Mouse (Mus musculus) urinary bladder, postnatal 36 days (tissue): ENCODE results near the gene Tuba1a.

Experiments used
- DNase-seq, 2 experiments: peaks; one replicate each; pipeline ENCODE4 v3.0.0; 2022; ENCODE audit warnings: low spot score in 2 of 2, mixed read lengths in 1 of 2

Tuba1a gene

GRCm38 (mm10) chr15:98953401-98954356 is at the start of gene Tuba1a, which contains the start of gene Gm49450:
Gene Tuba1a (minus strand): TSS chr15:98953703.
Gene Gm49450 (minus strand): TSS chr15:98953551.
- DNase-seq = peak; percentile 72 to 88

DNA sequence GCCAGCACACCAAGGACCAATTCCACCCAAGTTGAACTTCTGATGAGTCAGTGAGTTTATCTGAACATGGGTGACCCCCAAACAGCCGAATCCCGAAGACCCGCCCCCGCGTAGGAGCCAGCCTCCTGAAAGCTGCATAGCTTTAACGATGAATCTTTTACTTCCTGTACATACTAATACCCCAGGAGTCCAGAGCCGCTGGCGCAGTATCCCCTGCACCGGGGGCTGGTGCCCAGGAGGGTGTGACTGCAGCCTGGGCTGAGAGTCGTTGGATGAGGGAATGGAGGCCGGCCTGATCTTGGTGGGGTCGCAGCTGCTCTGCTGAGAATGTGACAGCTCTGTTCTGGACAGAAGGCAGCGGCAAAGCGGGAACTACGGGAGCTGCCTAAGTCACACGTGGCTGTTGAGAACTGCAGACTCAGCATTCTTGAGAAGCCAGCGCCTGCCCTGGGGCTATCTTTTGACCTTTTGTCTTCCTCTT is 48.0 kb upstream of the Tuba1a start:
- peak in 1 of 2 experiments; percentile 33 for DNase-seq

DNA sequence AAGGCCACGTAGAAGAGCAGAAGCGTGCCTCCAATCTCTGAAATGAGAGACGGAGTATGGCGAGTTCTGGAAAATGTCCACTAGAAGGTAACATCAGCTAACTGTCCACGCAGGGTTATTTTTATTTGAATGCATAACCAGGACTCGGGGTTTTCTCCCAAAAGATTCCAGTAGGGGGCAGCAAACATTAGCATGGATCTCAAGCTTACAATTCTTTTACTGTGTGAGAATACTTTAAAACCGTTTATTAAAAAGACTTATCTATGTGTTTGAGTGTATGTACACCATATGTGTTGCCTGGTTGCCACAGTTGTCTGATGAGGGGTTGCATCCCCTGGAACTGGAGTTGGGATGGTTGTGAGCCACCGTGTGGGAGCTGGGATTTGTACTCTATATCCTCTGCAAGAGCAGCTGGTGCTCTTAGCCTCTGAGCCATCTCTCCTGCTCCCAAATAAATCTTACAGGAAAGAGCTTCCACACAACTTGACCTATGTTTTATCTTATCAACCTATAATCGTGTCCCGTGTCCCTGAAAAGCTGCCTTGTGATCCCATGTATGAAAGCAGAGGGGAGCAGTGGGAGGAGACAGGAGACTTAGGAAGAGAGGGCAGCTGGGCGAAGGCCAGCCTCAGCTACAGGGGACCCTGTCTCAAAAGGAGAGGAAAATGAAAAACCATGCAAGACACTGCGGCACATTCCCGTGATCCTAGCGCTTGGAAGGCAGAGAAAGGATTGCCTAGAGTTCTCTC is 47.2 kb upstream of the Tuba1a start:
- no peak for DNase-seq

GRCm38 (mm10) chr15:98998775-98999157 is 45.3 kb upstream of the Tuba1a start:
- DNase-seq = no peak

DNA sequence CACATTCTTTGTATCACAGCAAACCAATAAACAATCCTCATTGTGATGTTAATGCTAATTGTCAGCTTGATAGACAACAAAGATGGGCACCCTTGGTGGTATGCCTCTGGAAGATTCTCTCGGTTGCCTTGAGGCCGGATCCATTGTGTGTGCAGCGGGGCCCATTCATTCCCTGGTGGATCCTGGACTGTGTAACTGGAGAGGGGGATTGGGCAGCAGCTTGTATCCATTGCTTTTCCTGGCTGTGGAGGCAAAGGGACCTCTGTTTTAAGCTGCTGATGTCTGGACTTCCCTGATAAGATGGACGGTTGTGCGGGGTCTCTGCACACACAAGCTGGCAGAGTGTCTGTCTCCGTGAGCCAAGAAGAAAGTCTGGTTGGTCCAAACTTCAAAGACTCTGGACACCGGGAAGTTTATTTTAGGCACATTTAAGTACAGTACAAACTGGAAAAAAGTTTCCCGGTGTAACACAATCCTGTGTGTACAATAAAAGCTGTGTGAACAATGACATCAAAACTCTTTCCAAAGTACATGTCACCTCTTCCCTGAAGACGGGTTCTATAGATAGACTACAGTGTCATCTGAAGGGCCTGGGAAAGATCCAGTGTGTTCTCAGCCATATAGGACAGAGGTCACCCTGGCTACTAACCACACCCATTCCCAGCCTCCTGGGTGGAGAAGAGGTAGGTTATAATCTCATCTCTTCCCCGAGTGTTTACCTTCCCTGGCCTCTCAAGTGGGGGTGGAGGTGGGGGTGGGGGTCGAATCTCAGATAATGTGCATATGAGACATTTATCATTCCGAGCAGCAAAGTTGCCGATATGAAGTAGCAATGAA is 44.7 kb upstream of the Tuba1a start:
- DNase-seq = no peak

DNA sequence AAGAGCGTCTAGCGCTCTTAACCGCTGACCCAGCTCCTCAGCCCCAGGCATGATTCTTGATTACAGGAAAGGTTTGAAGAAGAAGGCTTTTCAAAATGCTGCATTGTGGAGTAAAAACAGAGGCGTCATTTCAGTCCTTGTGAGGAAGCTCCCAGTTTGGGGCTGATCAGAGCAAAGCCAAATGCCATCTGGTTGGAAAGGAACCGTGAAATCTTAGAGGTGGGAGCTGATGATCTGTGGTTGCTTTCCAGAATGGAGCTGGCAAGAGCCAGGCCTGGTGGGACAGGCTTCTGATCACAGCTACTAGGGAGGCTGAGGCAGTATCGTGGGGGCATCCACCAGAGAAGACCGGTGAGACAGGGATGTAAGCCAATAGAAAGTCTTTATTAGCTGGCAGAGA is 43.3 kb upstream of the Tuba1a start:
- no peak for DNase-seq

- DNase-seq = no peak
Measured at GRCm38 (mm10) chr15:98994957-98995520, 41.5 kb upstream of the Tuba1a start.

DNA sequence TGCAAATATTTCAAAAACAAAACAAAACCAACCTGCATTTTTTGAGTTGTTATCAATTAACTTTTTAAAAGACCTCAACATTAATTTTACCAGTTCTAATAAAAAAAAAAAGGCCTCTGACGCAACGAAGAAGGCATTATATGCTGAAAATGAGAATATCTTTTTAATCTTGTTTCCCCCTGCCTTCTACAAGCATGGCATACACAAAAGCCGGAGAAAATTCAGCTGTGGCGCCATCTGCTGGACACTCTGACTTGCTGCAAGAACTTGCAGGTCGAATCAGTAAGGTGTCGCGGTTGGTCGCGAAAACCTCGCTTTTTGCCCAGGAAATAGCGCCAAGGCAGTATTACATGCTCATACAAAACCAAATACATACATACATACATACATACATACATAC is 40.4 kb upstream of the Tuba1a start:
- DNase-seq = peak; percentile 75 to 89

- DNase-seq = peak; percentile 92 to 96
Measured at GRCm38 (mm10) chr15:98993093-98993793, 39.7 kb upstream of the Tuba1a start.

- peak in 1 of 2 experiments; percentile 44 for DNase-seq
Measured at GRCm38 (mm10) chr15:98992086-98992912, 38.8 kb upstream of the Tuba1a start.

- no peak for DNase-seq
Measured at GRCm38 (mm10) chr15:98991540-98992050, 38.1 kb upstream of the Tuba1a start.

- DNase-seq = no peak
Measured at GRCm38 (mm10) chr15:98990669-98991539, 37.4 kb upstream of the Tuba1a start.

GRCm38 (mm10) chr15:98989701-98990430 is 36.4 kb upstream of the Tuba1a start:
- no peak for DNase-seq

DNA sequence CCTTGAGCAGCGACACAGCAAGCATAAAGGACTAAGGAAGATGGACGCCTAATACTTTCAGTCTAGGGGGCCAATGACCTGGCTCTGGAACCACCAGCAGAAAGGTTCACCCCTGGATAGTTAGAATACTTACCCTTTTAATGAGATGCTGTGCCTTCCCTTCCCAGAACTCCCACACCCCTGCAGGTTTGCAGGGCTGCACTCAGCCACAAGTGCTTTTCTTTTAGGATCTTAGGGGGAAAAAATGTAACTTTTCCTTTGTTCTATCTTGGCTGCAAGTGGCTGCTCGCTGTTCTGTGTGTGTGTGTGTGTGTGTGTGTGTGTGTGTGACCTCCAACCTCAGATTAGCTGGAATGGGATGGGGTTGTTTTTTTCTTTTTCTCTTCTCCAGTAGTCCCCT is 35.3 kb upstream of the Tuba1a start:
- no peak for DNase-seq

- no peak for DNase-seq
Measured at GRCm38 (mm10) chr15:98987661-98988181, 34.2 kb upstream of the Tuba1a start.

DNA sequence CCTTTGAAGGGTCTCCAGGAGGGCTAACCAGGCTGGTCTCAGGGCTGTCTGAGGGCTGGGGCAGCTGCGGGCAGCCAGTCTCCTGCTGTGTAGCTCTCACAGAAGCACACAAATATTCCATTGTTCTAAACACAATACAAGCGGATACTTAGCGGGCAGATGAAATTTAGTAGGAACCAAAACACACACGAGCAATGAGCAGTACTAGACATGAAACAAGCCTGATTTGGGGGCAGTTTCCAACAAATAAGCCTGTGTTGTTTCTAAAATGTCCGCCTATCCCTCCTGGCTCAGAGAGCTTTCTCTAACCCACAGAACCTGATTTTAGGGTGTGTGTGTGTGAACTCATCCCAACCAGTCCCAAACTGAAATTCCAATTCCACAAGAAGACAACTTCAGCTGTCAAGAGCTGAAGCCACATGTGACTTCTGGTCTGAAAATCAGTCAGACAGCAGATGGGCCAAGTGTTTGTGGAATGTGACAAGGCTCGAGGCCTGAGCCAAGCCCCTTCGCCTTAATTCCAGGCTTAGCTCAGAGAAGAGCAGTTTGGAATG is 33.7 kb upstream of the Tuba1a start:
- no peak for DNase-seq
